ENCODE assay signal across 7 mouse cellular contexts in the genomic region with DNA sequence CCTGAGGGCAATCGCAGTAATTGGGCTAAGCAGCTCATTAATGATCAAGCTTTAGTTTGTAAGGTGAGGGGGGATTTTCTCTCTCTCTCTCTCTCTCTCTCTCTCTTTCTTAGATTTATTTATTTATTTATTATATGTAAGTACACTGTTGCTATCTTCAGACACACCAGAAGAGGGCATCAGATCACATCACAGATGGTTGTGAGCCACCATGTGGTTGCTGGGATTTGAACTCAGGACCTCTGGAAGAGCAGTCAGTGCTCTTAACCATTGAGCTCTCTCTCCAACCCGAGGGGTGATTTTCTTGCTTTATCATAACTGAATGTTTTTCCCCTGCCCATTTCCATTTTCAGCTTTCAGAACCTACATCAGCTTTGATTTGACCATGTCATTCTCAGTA. TPM values are rescaled to one million over a fixed set of nuclear protein-coding genes. Genes with fewer than 3 reads are reported as not detected.
DNase-seq lines count a peak whose midpoint lies in the region; ATAC-seq and TF ChIP-seq lines count a peak whose summit lies in the region.
"Not testable (repeated sequence)": the region's sequence is repeated elsewhere in the genome, so short reads cannot be mapped to it uniquely, and the experiment has no call there.

No protein-coding gene starts in this region.

- intact Hi-C loops in heart, adult 2 months (cut with DNase I) = loop anchor here (2.0 kb wide), 1 partner anchor 40 kb away; no protein-coding TSS in a partner anchor

- peaks cover 21% of the 10 kb centered on the region for H3K4me1 ChIP-seq in E14TG2a.4 (replicated peaks; ENCODE audit: low read depth, low read length)
- peaks cover 15% of the 10 kb centered on the region for H3K4me1 ChIP-seq in forebrain, postnatal 0 days (ENCODE audit: insufficient read depth)
- H3K4me1 ChIP-seq in heart, adult 2 months (ENCODE audit: control insufficient read depth, insufficient read depth, low read length) = peaks cover 21% of the 10 kb centered on the region
- peaks cover 70% of the 10 kb centered on the region for H3K4me1 ChIP-seq in kidney, embryonic 15.5 days
- H3K4me1 ChIP-seq in lung, embryonic 14.5 days (ENCODE audit: insufficient read depth) = not testable (repeated sequence)
- H3K4me1 ChIP-seq in stomach, embryonic 15.5 days = peaks cover 18% of the 10 kb centered on the region

- not testable (repeated sequence) for H3K27ac ChIP-seq in forebrain, postnatal 0 days (ENCODE audit: low read depth, low read length); heart, adult 2 months; kidney, embryonic 15.5 days; layer of hippocampus, adult 2 months; lung, embryonic 14.5 days (ENCODE audit: low read depth); stomach, embryonic 15.5 days

- not testable (repeated sequence) for ATAC-seq in forebrain, postnatal 0 days; kidney, embryonic 15.5 days (replicated peaks; ENCODE audit: low FRiP score); lung, embryonic 14.5 days (ENCODE audit: insufficient read depth); stomach, embryonic 15.5 days (ENCODE audit: insufficient read depth, low FRiP score, low read depth)

- TF ChIP-seq CTCF in E14TG2a.4 (conservative IDR thresholded peaks at IDR 0.05; ENCODE audit: low read length) = 0 out of 2 replicates have a peak, but pooled peaks have one; percentile 9
- TF ChIP-seq CTCF in forebrain, postnatal 0 days (IDR thresholded peaks at IDR 0.05; ENCODE audit: low read depth) = peak; percentile 27
- peak; percentile 38 for TF ChIP-seq CTCF in heart, adult 2 months (IDR thresholded peaks at IDR 0.05)
- peak; percentile 53 for TF ChIP-seq CTCF in layer of hippocampus, adult 2 months (conservative IDR thresholded peaks at IDR 0.05)
- TF ChIP-seq CTCF in lung, embryonic 14.5 days (IDR thresholded peaks at IDR 0.05; ENCODE audit: low read depth) = 0 out of 2 replicates have a peak, but pooled peaks have one; percentile 1

- not testable (repeated sequence) for DNase-seq in forebrain, postnatal 0 days; heart, adult 2 months; layer of hippocampus, adult 2 months (ENCODE audit: low spot score in 2 of 2); lung, embryonic 14.5 days

- H3K9ac ChIP-seq in forebrain, postnatal 0 days; heart, adult 2 months (ENCODE audit: low read depth, low read length); kidney, embryonic 15.5 days; lung, embryonic 14.5 days; stomach, embryonic 15.5 days: not testable (repeated sequence)

- WGBS in forebrain, postnatal 0 days = 86% methylated on average over 2 of the region's 2 CpGs
- WGBS in heart, adult 2 months = 92% methylated on average over 2 of the region's 2 CpGs
- 88% methylated on average over 2 of the region's 2 CpGs for WGBS in kidney, embryonic 15.5 days
- WGBS in lung, embryonic 14.5 days = 88% methylated on average over 2 of the region's 2 CpGs
- WGBS in stomach, embryonic 15.5 days = 88% methylated on average over 2 of the region's 2 CpGs

- peaks cover 28% of the 10 kb centered on the region for H3K27me3 ChIP-seq in E14TG2a.4 (ENCODE audit: insufficient read depth, low read length)
- H3K27me3 ChIP-seq in forebrain, postnatal 0 days (ENCODE audit: insufficient read depth, low read length); heart, adult 2 months (ENCODE audit: control insufficient read depth, insufficient read depth, low read length); kidney, embryonic 15.5 days; lung, embryonic 14.5 days (ENCODE audit: insufficient read depth, low read length); stomach, embryonic 15.5 days (replicated peaks): not testable (repeated sequence)

- not testable (repeated sequence) for TF ChIP-seq EP300 in heart, adult 2 months (IDR thresholded peaks at IDR 0.05; ENCODE audit: insufficient read depth, low read depth, low read length)

- not testable (repeated sequence) for H3K36me3 ChIP-seq in E14TG2a.4 (ENCODE audit: insufficient read depth, low read length); forebrain, postnatal 0 days (ENCODE audit: insufficient read depth); heart, adult 2 months (ENCODE audit: control insufficient read depth, insufficient read depth, low read length); kidney, embryonic 15.5 days; lung, embryonic 14.5 days (ENCODE audit: insufficient read depth); stomach, embryonic 15.5 days

- TF ChIP-seq POLR2A in heart, adult 2 months (IDR thresholded peaks at IDR 0.05; ENCODE audit: insufficient read depth, low read depth, low read length) = not testable (repeated sequence)

- not testable (repeated sequence) for H3K4me2 ChIP-seq in forebrain, postnatal 0 days (ENCODE audit: low read depth); lung, embryonic 14.5 days
- peak overlapping the region; percentile 91; the same call in 1 of the 2 replicates for H3K4me2 ChIP-seq in kidney, embryonic 15.5 days
- peak overlapping the region; percentile 77; the same call in 1 of the 2 replicates for H3K4me2 ChIP-seq in stomach, embryonic 15.5 days

- H3K4me3 ChIP-seq in E14TG2a.4 (replicated peaks; ENCODE audit: low read length); forebrain, postnatal 0 days (ENCODE audit: low read depth, low read length); heart, adult 2 months; kidney, embryonic 15.5 days (replicated peaks); layer of hippocampus, adult 2 months; lung, embryonic 14.5 days (ENCODE audit: low read depth, low read length); stomach, embryonic 15.5 days (replicated peaks): not testable (repeated sequence)

- not testable (repeated sequence) for H3K9me3 ChIP-seq in E14TG2a.4 (ENCODE audit: low read length); forebrain, postnatal 0 days (ENCODE audit: low read length); kidney, embryonic 15.5 days (replicated peaks); lung, embryonic 14.5 days (ENCODE audit: low read depth, low read length); stomach, embryonic 15.5 days

- H3K79me2 ChIP-seq in heart, adult 2 months (replicated peaks; ENCODE audit: control insufficient read depth, insufficient read depth, low read length) = not testable (repeated sequence)

RNA-seq across cellular contexts. Expression of a gene that starts 2.0 kb away (rescaled TPM):
- 3.2 and 4.4 TPM in 2 replicates for total RNA-seq in forebrain, postnatal 0 days (2014; rRNA removed)
- 0.20 and 0.64 TPM in 2 replicates for polyA plus RNA-seq in forebrain, postnatal 0 days (2015; fragmentation: Nextera tagmentation; extraction: Ambion mirVana)
- 10 to 100 TPM; 24.9 to 25.8 TPM for total RNA-seq in heart, adult 2 months (2021)
- 16.5 and 34.0 TPM in 2 replicates for polyA plus RNA-seq in heart, adult 2 months (2012; rRNA removed)
- 4.5 and 6.3 TPM in 2 replicates for polyA plus RNA-seq in kidney, embryonic 15.5 days (2015; fragmentation: Nextera tagmentation; extraction: Ambion mirVana)
- 1 to 10 TPM; 6.6 to 8.6 TPM for total RNA-seq in layer of hippocampus, adult 2 months (2021)
- 3.9 and 5.3 TPM in 2 replicates for polyA plus RNA-seq in lung, embryonic 14.5 days (2014; fragmentation: Nextera tagmentation; extraction: Ambion mirVana)
- polyA plus RNA-seq in stomach, embryonic 15.5 days (2015; fragmentation: Nextera tagmentation; extraction: Ambion mirVana) = 4.1 and 4.9 TPM in 2 replicates

Comparison
In these comparisons a context has a peak if more than half of its experiments do, and no peak if none do; other contexts are left out.
1. CTCF ChIP-seq: peak in every context shown above with its lines; median percentile 53 in layer of hippocampus, adult 2 months; 38 in heart, adult 2 months; 27 in forebrain, postnatal 0 days; 9 in E14TG2a.4; 1 in lung, embryonic 14.5 days.